Mouse (Mus musculus): ENCODE data around the gene C87436.

DNA sequence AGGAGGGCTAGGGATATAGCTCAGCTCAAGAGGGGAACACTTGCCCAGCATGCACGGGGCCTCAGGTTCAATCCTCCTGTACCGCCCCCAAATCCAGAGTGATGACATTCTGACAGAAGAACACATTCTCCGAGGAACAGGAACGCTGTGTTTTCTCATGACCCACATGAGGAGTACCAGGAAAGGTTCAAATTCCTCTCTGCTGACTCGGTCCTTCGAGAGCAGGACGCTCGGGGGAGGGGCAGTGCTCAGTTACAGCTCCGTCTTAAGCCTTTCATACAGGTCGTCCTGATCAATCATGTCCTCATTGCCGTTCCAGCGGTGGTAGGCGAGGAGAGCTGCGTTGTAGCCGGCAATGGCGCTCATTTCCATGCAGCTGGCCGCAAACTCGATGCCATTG, 49.7 kb upstream of the C87436 start:
- TF ChIP-seq CTCF (conservative IDR thresholded peaks at IDR 0.05; ENCODE audit: insufficient read depth, insufficient read length, low read depth, low read length) (no peak), POLR2A (IDR thresholded peaks at IDR 0.05; ENCODE audit: low read depth, low read length) (no peak)

Measured in kidney, adult 2 months (tissue).